Mouse (Mus musculus): ENCODE data around the gene Tmem140. TPM values are rescaled to one million over a fixed set of nuclear protein-coding genes. Genes with fewer than 3 reads are reported as not detected.

Tmem140 gene
- total and polyA plus RNA-seq, 3 experiments: 2.5 to 4.0 TPM; not detected in 1

GRCm38 (mm10) chr6:34889185-34889584 lies 26.2 kb downstream of the Tmem140 start:
- Histone ChIP-seq H3K27ac (ENCODE audit: control insufficient read depth, low read depth, low read length) (no peak overlapping the region), H3K27me3 (ENCODE audit: control insufficient read depth in 1 of 2, insufficient read depth in 2 of 2, low read length in 2 of 2) (no peaks in the 10 kb centered on the region), H3K9me3 (replicated peaks; ENCODE audit: insufficient read depth, low read length) (no peaks in the 10 kb centered on the region), H3K36me3 (ENCODE audit: control insufficient read depth in 1 of 2, insufficient read depth in 2 of 2, low read length in 2 of 2) (peaks cover 0 to 1% of the 10 kb centered on the region in 2 experiments; a peak in 1 of 4 replicates), H3K9ac (ENCODE audit: control insufficient read depth, low read depth, low read length, poor library complexity, severe bottlenecking) (no peak overlapping the region), H3K79me2 (ENCODE audit: control insufficient read depth, insufficient read depth, low read length, poor library complexity) (no peaks in the 10 kb centered on the region), H3K4me3 (ENCODE audit: control insufficient read depth in 1 of 2, insufficient read depth in 1 of 2, low read depth in 2 of 2, low read length in 2 of 2) (no peak overlapping the region), H3K4me1 (ENCODE audit: control insufficient read depth in 1 of 2, insufficient read depth in 2 of 2, low read length in 2 of 2) (no peaks in the 10 kb centered on the region)
- DNase-seq (ENCODE audit: low read depth, low spot score): no peak
- TF ChIP-seq ZMIZ1 (IDR thresholded peaks at IDR 0.05; ENCODE audit: low read depth, low read length) (no peak), POLR2AphosphoS5 (IDR thresholded peaks at IDR 0.05; ENCODE audit: borderline replicate concordance, low read depth, low read length) (no peak), MYC (IDR thresholded peaks at IDR 0.05; ENCODE audit: low read depth, low read length) (no peak), NELFE (IDR thresholded peaks at IDR 0.05; ENCODE audit: low read depth, low read length) (no peak)

- no peak overlapping the region for H3K4me3 ChIP-seq (ENCODE audit: control insufficient read depth in 1 of 2, insufficient read depth in 1 of 2, low read depth in 2 of 2, low read length in 2 of 2)
Measured at GRCm38 (mm10) chr6:34895569-34895968, 32.6 kb downstream of the Tmem140 start.

GRCm38 (mm10) chr6:34896168-34896780 lies 33.3 kb downstream of the Tmem140 start:
- no peaks in the 10 kb centered on the region for H3K79me2 ChIP-seq (ENCODE audit: control insufficient read depth, insufficient read depth, low read length, poor library complexity)
- no peak for TF ChIP-seq ZMIZ1 (IDR thresholded peaks at IDR 0.05; ENCODE audit: low read depth, low read length)
- TF ChIP-seq NRF1 (IDR thresholded peaks at IDR 0.05; ENCODE audit: insufficient read depth, low read depth, low read length, poor library complexity, severe bottlenecking): no peak
- no peak for TF ChIP-seq UBTF (IDR thresholded peaks at IDR 0.05; ENCODE audit: borderline replicate concordance, insufficient read depth, low read depth, low read length)
- TF ChIP-seq TAL1 (IDR thresholded peaks at IDR 0.05; ENCODE audit: low read length): no peak
- TF ChIP-seq MEF2A (IDR thresholded peaks at IDR 0.05; ENCODE audit: extremely low read depth, insufficient replicate concordance, low read depth, low read length, poor library complexity, severe bottlenecking): no peak
- no peak for TF ChIP-seq RAD21 (IDR thresholded peaks at IDR 0.05; ENCODE audit: low read depth, low read length)
- no peak for TF ChIP-seq POLR2AphosphoS5 (IDR thresholded peaks at IDR 0.05; ENCODE audit: borderline replicate concordance, low read depth, low read length)
- TF ChIP-seq BHLHE40 (IDR thresholded peaks at IDR 0.05; ENCODE audit: borderline replicate concordance, low read depth, low read length): no peak
- peaks cover 0 to 10% of the 10 kb centered on the region in 2 experiments; a peak in 3 of 4 replicates for H3K36me3 ChIP-seq (ENCODE audit: control insufficient read depth in 1 of 2, insufficient read depth in 2 of 2, low read length in 2 of 2)
- no peaks in the 10 kb centered on the region for H3K27me3 ChIP-seq (ENCODE audit: control insufficient read depth in 1 of 2, insufficient read depth in 2 of 2, low read length in 2 of 2)
- no peak for DNase-seq (ENCODE audit: low read depth, low spot score)
- H3K9ac ChIP-seq (ENCODE audit: control insufficient read depth, low read depth, low read length, poor library complexity, severe bottlenecking): no peak overlapping the region
- peaks cover 2 to 8% of the 10 kb centered on the region in 2 experiments; a peak in 3 of 4 replicates for H3K4me1 ChIP-seq (ENCODE audit: control insufficient read depth in 1 of 2, insufficient read depth in 2 of 2, low read length in 2 of 2)
- H3K27ac ChIP-seq (ENCODE audit: control insufficient read depth, low read depth, low read length): no peak overlapping the region
- no peak overlapping the region for H3K4me3 ChIP-seq (ENCODE audit: control insufficient read depth in 1 of 2, insufficient read depth in 1 of 2, low read depth in 2 of 2, low read length in 2 of 2)
- H3K9me3 ChIP-seq (replicated peaks; ENCODE audit: insufficient read depth, low read length): no peaks in the 10 kb centered on the region

More at GRCm38 (mm10) chr6:34895569-34895968, 32.6 kb downstream of the Tmem140 start:
- no peaks in the 10 kb centered on the region for H3K27me3 ChIP-seq (ENCODE audit: control insufficient read depth in 1 of 2, insufficient read depth in 2 of 2, low read length in 2 of 2)
- no peaks in the 10 kb centered on the region for H3K79me2 ChIP-seq (ENCODE audit: control insufficient read depth, insufficient read depth, low read length, poor library complexity)
- no peak overlapping the region for H3K9ac ChIP-seq (ENCODE audit: control insufficient read depth, low read depth, low read length, poor library complexity, severe bottlenecking)
- no peaks in the 10 kb centered on the region for H3K9me3 ChIP-seq (replicated peaks; ENCODE audit: insufficient read depth, low read length)
- no peak for TF ChIP-seq POLR2AphosphoS2 (IDR thresholded peaks at IDR 0.05; ENCODE audit: low read length)
- H3K4me1 ChIP-seq (ENCODE audit: control insufficient read depth in 1 of 2, insufficient read depth in 2 of 2, low read length in 2 of 2): peaks cover 2 to 8% of the 10 kb centered on the region in 2 experiments; a peak in 3 of 4 replicates
- peaks cover 0 to 10% of the 10 kb centered on the region in 2 experiments; a peak in 3 of 4 replicates for H3K36me3 ChIP-seq (ENCODE audit: control insufficient read depth in 1 of 2, insufficient read depth in 2 of 2, low read length in 2 of 2)
- DNase-seq (ENCODE audit: low read depth, low spot score): no peak
- H3K27ac ChIP-seq (ENCODE audit: control insufficient read depth, low read depth, low read length): no peak overlapping the region

Data from MEL (cell line).